Mouse (Mus musculus) cerebellum, adult 8-10 months (tissue): ENCODE results near the gene Atrx.
"Not testable (repeated sequence)": the region's sequence is repeated elsewhere in the genome, so short reads cannot be mapped to it uniquely, and the experiment has no call there.

Experiments used
- DNase-seq: peaks from one replicate; pipeline ENCODE4 v3.0.0; 2022

Gene Atrx

DNA sequence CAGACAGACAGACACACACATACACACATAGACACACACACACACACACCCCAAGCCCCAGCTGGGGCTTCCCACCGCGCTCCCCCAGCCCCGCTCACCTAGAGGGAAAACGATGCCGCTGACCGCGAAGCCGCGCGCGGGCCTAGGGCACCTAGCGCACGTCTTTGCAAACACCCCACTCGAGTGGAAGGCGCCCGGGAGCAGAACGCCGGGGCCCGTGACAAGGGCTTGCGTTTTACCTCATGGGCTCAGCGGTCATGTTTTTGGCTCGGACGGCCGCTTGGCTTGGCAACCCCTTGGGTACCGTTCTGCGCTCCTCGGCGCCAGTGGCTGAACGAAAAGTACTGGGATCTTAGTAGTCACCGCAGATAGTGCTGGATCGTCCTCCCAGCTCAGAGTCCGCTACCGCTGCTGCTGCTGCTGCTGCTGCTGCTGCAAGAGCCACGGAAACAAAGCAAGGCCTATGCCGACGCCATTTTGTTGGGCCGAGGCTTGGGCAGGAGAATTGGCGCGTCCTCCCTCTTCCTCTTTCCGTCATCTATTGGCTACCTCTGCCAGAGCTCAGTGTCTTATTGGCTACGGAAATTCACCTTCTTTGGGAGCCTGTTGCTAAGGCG is at the start of gene Atrx:
Gene Atrx (minus strand): TSS at position 543 of the 617 bp plus-strand sequence.
- DNase-seq = peak; percentile 66

DNA sequence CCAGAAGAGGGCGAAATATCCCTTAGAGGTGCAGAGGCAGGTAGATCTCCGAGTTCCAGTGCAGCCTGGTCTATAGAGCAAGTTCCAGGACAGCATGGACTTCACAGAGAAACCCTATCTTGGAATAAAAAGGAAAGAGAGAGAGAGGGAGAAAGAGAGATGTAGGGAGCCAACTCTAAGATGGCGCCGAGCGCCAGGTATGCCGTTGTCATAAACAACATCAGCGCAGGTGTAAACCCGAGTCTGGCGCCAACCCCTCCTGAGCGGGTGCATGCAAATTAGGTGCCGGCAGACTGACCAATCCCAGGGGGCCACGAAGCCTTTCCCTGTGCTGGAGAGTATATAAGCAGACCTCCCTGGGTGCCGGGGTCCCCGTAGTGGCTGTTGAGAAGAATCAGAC is 27.9 kb upstream of the Atrx start:
- not testable (repeated sequence) for DNase-seq

DNA sequence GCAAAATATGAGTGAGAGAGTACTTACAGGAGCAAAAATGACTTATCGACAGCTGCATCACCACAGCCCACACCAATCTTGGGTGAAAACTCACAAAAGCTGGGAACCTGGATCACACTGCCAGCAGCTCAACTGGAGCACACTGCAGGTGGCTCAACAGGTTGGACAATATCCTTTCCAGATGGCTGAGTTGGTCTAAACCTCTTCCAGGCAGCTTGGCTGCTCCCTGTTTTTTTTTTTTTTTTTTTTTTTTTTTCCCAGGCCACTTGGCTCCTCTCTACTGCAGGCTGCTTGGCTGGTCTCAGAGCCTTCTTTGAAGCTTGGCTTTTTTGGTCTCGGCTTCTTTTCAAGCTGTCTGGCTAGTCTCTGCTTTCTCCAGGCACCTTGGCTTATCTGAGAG is 24.8 kb upstream of the Atrx start:
- DNase-seq = no peak

DNA sequence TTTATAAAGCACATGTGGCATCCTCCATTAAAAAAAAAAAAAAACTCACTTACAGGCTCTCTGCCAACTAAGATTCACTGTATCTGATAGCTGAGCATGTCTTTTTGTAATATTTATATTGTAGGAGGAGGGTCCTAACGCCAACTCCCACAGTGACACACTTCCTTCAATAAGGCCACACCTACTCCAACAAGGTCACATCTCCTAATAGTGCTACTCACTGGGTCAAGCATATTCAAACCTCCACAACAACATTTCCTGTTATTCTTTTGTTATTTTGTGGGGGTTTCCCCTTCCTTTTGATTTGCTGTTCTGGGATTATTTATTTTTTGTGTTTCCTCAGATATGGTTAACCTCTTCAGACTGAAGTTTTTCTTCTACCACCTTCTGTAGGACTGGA is 17.2 kb upstream of the Atrx start:
- no peak for DNase-seq

DNA sequence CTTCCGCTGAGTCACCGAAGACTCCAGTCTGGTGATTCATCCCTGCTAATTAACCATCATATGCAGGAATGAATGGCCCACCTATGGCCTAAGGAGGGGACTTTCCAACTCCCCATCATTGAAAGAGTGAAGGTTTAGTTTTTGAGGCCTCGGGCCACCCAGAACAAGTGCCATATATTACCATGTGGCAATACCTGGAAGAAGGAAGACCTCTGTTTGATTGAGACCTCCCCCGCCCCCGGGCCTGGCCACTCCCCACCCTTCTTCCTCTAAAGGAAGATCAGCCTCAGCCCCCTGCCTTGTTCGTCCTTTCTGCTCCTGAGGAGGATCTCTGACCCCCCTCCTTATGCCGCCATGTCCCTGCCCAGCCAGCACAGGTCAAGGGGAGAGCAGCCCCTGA is 10.0 kb upstream of the Atrx start:
- DNase-seq = no peak

DNA sequence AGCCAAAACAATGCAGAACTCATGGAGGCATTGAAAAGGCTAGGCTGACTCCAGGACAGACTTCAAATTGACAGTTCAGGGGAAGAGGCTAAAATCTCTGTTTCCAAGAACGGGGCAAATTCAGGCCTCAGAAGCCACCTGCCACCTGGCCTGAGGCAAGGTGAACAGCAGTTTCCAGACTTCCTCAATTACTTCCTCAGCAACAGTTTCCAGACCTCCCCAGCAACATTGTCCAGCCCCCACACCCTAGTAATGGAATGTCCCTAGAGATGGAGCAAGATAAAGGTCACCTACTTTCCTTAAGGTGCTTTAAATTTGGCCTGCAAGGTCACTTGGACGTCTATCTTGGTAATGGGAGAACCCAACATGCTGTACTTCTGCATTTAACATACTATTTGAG is 8.5 kb upstream of the Atrx start:
- DNase-seq = no peak

DNA sequence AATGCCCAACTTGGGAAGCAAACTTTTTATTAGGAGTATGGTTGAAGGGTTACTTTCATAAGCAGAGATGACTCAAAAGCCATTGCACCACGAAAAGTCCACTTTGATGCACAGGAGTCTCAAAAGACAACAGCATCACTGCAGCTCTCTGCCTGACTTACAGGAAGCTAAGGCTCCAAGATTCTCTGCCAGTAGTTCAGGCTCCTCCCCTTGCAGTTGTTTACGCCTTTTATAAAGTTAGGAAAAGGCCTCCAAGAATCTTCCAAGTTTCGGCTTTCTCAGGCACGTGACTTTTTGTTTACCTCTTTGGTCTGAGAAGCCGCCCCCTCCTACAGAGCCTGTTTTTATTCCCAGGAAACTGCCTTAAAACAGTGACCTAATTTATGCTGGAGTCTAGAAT is 5.1 kb upstream of the Atrx start:
- no peak for DNase-seq

DNA sequence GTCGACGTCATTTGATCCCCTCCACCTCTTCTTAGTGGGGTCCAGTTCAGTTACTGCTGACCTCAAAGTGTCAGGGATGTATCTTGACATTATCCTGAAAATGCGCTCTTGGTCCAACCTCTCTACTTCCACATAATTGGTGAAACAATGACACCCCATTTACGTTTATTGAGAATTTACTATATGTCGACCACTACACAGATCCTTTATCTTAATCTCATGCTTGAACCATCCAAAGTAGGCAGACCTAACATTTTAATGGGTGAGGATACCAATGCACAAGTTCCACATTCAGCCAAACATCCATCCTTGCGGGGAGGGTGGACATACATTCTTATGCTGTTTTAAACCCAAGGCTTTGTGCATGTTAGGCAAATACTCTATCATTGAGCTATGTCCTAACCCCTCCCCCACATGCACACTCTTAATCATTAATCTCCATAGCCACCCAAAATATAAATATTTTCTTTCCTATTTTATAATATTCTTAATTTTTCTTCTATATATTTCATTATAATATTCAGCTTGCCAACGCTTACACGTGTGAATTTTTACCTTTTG is 355 bp upstream of the Atrx start:
- DNase-seq = no peak

DNA sequence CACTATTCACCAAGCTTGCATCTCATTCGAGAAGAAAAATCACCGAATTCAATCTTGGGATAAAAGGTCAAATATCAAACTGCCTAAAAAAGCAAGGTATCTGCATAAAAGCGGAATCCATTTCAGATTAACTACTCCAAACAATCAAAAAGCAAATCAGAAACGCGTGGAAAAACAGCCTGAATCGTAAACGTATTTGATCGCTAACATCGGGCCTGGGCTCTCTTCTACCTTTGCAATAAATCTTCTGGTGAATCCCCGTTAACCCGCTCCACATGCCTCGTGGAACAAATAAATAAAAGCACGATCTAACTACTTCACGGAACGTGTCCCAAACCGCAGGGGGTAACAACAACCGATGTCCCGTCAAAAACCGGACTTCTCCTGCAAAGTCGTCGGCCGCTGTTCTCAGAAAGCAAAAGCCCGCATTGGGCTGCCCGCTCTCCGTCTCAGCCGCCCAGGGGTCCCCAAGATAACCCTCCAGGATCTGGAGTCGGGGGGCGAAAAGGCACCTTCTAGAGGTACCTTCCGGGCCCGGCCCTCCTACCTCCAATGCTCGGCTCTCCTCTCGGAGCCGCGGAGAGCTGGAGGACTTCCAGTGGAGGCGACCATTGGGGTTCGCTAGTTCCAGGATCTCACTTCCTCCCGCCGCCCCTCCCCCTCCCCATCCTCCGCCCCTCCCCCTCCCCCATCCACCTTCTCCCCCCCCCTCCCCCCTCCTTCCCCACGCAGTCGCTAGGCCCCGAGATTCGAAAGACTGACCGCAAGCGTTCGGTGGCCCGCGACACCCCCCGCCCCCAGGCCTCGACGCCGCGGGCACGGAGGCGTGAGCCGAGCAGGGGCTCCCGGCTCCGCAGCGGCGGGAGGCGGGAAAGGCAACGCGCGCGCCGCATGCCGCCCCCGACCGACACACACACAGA is 1.0 kb downstream of the Atrx start:
- peak; percentile 34 for DNase-seq

DNA sequence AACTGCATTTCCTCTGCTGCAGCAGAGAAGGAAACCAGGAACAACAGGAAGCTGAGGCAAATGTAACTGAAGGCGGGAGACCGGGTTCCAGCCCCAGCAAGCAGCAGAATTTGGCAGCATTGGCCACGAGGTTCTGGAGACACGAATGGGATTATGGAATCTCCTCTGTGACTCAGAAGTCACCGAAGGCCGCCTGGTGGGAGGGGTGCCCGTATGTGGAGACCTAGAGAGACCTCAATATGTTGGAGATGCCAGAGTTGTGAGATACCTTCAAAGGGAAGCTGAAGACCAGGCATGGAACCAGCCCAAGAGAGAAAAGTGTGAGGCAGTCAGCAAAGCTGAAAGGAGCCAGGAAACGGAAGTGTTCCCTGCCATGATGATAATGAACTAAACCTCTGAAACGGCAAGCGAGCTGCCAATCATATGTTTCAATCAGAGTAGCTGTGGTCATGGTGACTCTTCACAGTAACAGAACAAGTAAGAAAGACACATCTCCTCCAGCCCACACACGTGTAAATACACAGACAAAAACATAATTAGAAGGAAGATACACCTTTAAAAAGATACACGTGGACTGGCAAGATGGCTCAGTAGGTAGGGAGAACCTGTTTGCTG is 3.0 kb downstream of the Atrx start:
- DNase-seq = no peak

DNA sequence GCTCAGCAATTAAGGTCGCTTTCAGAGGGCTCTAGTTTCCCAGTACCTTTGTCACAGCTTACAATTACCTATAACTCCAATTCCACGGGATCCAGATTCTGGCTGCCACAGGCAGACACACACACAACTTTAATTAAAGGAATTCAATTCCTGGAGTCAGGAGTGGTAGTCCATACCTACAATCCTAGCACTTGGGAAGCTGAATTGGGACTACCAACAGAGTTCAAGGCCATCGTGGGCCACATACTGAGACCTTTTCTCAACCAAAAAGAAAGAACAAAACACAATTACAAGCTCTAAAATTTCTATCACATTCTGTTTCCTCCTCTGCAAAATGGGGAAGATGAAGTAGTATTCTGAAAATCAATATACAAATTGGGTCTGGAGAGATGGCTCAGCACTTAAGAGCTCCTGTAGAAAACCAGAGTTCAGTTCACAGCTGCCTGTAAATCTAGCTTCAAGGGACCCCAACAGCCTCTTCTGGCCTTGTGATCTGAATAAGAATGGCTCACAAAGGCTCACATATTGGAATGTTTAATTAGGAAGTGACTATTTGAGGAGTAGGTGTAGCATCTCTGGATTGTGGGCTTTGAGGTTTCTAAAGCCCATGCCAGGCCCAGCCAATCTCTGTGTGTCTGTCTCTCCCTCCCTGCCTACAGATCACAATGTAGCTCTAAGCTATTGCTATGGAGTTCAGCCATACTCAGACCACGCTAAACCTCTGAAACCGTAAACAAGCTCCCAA is 4.7 kb downstream of the Atrx start:
- no peak for DNase-seq

DNA sequence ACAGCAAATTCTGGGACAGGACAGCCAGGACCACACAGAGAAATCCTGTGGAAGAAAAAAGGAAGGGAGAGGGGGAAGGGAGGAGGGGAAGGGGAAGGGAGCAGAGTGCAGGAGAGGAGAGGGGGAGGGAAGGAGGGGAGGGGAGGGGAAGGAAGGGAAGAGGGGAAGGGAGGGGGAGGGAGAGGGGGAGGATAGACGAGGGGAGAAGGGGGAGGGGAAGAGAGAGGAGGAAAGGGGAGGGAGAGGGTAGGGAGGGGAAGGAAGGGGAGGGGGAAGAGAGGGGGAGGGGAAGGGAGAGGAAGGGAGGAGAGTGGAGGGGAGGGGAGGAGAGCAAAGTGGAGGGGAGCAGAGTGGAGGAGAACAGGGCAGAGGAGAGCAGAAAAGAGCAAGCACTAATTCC is 5.3 kb downstream of the Atrx start:
- DNase-seq = no peak

DNA sequence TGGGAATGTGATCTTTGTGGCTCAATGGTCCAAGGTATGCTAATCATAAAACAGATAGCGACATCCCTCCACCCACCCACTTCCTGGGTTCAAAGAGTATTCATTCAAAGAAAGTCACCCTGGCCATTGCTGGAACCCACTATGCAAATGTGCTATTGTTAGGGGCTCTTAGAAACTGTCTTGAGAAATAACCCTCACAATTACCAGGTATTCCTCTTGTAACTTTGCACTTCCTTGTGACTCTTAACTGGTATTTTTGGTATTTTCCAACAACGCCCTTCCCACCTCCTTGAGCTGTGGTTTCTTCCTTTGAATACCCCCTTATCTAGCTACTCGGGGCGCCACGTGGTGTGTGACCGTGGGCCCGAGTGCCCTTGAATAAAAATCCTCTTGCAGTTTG is 6.2 kb downstream of the Atrx start:
- DNase-seq = not testable (repeated sequence)

DNA sequence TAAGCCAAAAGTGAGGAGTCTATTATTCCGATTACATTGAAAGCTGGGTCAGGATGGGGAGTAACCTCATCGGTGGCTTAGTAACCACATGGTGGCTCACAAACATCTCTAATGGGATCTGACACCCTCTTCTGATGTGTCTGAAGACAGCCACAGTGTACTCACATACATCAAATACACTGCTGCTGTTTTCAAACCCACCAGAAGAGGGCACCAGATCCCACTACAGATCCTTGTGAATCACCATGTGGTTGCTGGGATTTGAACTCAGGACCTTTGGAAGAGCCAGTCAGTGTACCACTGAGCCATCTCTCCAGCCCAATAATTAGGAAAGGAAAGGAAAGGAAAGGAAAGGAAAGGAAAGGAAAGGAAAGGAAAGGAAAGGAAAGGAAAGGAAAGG is 7.8 kb downstream of the Atrx start:
- no peak for DNase-seq

DNA sequence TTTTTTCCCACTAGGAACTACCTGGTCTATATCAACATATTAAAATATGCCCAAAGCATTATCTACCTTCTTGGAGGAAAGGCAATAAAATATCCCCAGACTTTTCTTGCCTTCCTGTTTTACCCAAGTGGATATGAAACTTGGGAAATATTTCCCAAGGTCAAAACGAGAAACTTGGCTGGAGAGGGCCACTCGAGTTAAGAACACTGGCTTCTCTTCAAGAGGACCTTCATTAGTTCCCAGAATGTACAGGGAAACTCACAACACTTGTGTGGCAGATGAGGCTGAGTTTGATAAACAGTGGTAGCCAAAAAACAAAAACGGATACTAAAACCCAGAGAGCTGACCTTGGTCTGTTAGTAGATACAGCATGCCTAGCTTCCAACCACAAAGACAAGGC is 17.5 kb downstream of the Atrx start:
- no peak for DNase-seq

DNA sequence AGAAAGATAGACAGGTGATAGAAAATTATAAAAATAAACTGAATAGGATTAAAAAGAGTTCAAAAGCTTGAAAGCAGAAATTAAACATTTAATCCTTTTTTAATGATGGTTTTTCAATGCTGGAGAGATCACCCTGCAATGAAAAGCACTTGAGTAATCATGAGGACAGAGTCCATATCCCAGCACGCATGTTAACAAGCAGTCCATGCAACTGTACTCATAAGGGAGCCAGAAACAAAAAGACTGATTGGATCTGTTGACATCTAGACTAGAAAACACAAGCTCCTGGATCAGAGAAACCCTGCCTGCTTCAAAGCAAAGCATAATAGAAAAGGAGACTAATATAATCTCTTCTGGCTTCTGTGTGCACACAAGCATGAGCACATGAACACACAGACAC is 27.6 kb downstream of the Atrx start:
- DNase-seq = no peak

DNA sequence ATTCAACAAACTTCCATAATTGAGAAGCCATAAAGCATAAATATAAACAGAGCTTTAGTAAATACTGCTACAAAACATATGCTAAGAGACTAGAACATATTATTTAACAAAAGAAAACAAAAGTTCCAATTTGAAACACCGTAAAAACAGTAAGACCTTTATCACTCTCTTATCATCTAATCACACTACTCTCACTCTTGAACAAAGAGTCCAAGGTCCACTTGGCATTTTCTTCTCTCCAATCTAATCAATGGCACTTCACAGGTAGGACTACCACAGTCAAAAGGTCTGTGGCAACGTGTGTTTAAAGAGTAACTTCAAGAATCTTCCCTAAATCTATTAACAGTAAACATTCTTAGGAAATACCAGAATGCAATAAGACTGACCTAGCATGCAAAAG is 42.3 kb downstream of the Atrx start:
- no peak for DNase-seq

DNA sequence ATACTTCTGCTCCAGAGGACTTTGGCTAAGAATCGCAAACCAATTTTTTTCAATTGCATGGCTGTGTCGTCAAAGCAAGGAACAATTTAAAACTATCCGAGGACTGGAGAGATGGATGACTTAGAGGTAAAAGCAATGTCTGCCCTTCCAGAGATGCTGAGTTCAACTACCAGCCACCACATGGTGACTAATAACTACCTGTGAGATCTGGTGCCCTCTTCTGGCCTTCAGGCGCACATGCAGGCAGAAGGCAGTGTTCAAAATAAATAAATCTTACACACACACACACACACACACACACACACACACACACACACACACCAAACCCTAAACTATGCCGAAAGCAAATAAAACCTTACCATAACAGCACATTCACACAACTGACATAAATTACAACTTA is 64.8 kb downstream of the Atrx start:
- no peak for DNase-seq

DNA sequence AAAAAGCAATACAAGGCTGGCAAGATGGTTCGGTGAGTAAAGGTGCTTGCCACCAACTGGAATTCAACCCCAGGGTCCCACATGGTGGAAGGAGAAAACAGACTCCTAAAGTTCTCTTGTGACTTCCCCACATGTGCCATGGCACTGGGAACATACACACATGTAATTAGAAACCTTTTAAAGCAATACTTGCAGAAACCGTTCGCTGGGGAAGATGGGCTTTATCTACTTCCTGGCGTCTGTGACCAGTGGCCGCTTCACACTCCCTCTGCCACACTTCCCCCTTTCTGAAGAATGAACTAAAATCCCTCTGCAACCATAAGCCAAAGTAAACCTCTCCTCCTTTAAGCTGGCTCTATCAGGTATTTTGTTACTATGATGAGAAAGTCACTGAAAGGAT is 104.7 kb downstream of the Atrx start:
- DNase-seq = no peak

DNA sequence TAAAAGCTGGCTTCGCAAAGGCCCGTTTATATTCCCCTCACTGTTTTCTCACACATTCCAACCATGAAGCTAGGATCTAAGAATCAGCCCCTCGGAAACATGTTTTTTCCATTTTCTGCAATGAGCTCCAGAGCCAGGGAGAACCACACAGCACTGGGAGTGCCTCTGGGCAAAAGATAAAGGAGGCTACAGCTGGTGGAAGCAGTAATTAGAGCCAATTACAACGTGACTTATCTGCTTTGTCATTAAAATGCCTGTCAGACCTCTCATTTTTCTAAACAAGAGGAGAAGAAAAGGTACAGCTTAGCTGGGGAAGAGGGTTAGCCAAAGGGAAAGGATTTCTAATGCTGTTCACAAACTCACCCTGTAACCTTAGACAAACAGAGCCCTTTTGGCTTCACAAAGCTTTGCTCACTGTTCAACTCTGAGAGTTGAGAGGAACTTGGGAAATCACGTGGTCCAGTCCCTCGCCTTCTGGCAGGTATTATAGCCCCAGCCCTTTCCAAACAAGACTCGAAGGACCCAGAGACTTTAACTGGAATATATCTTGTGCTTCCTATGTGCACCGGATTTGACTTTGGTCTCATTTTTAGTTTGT is 134.3 kb downstream of the Atrx start:
- no peak for DNase-seq

DNA sequence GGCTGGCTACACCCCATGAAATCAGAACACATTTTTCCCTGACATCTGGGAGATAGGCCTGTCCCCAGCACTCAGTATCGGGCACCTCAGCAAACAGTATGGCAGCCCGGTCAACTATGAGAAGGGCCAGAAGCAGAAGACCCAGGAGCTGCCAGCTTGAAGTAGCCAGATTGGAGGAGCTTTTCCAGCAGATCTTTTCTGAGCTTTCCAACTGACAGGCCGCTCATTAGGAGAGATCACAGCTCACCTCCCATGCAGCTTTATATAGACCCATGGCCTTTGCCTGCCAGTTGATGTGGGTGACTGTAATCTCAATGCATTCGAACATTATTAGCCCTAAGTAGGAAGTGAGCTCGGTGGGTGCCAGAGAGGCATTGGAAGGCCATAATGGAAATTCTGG is 155.9 kb downstream of the Atrx start:
- no peak for DNase-seq

DNA sequence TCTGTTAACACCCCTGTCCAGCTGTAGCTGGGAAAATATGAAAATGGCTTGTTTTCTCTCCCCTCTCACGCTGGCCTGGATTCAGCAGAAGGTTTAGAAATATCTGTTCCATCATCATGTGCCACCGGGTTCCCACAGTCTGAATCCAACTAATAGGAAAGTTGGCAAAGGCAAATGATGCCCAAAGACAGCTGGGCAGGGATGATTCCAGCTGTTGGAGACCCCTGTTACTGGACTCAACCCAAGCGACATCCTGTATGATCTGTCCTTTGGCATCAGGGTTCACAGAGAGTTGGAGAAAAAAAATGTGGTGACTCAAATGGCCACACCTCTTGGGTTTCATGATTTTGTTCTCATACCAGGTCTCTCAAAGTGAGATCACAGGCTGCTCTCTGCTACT is 161.3 kb downstream of the Atrx start:
- DNase-seq = no peak
